ENCODE assay signal across 22 mouse cellular contexts in genomic region chr4:124086801-124087200, GRCm38 (mm10).
"Had no signal": no experiment of that assay in that cellular context is flagged by ENCODE, and none has a peak within 500 bp of the region (broad histone marks: within the 10 kb centered on the region; RNA-seq: fewer than 3 reads in every experiment).

No protein-coding gene starts in this region.

- H3K27ac ChIP-seq: limb, embryonic 12.5 days; limb, embryonic 15.5 days; liver, embryonic 14.5 days; neural tube, embryonic 12.5 days; neural tube, embryonic 15.5 days; stomach, postnatal 0 days had no signal

- H3K9me3 ChIP-seq: limb, embryonic 12.5 days; limb, embryonic 15.5 days; neural tube, embryonic 12.5 days; neural tube, embryonic 15.5 days had no signal

- H3K4me3 ChIP-seq: limb, embryonic 12.5 days; limb, embryonic 15.5 days; megakaryocyte, embryonic 14.5 days; neural tube, embryonic 12.5 days; neural tube, embryonic 15.5 days had no signal

- H3K36me3 ChIP-seq: limb, embryonic 12.5 days; limb, embryonic 15.5 days; neural tube, embryonic 12.5 days; neural tube, embryonic 15.5 days had no signal

- H3K4me1 ChIP-seq: limb, embryonic 12.5 days; limb, embryonic 15.5 days; neural tube, embryonic 12.5 days; neural tube, embryonic 15.5 days had no signal

- DNase-seq: kidney, adult 18-20 months; kidney, adult 9 months; kidney, postnatal 14 days; kidney, postnatal 4 days; left cerebral cortex, postnatal 4 days; liver, postnatal 0 days; lung, embryonic 14.5 days; lung, postnatal 36 days; right cerebral cortex, adult 18-20 months; right cerebral cortex, postnatal 14 days; right cerebral cortex, postnatal 4 days; thymus, adult 2 months; thymus, postnatal 14 days had no signal

- H3K9ac ChIP-seq: limb, embryonic 12.5 days; limb, embryonic 15.5 days; liver, embryonic 14.5 days; liver, postnatal 0 days; lung, embryonic 14.5 days; neural tube, embryonic 12.5 days; neural tube, embryonic 15.5 days had no signal

- H3K4me2 ChIP-seq: limb, embryonic 12.5 days; limb, embryonic 15.5 days; liver, embryonic 11.5 days; lung, embryonic 14.5 days; neural tube, embryonic 12.5 days; neural tube, embryonic 15.5 days had no signal

- H3K27me3 ChIP-seq: limb, embryonic 12.5 days; limb, embryonic 15.5 days; megakaryocyte, embryonic 14.5 days; neural tube, embryonic 12.5 days; neural tube, embryonic 15.5 days had no signal

- ATAC-seq: liver, postnatal 0 days; lung, postnatal 0 days had no signal
